Mouse (Mus musculus) thymus, postnatal 14 days (tissue): ENCODE results near the gene Gm20388.

Experiments used
- DNase-seq: peaks from one replicate; pipeline ENCODE4 v3.0.0; 2021

Gene Gm20388

GRCm38 (mm10) chr8:121313458-121313857 lies 1402.8 kb downstream of the Gm20388 start:
- DNase-seq = peak; percentile 10

- no peak for DNase-seq
These were observed 1403.4 kb downstream of the Gm20388 start for GRCm38 (mm10) chr8:121314036-121314435.

- no peak for DNase-seq
These were observed 1404.9 kb downstream of the Gm20388 start for GRCm38 (mm10) chr8:121315569-121315968.

GRCm38 (mm10) chr8:121316009-121316408 lies 1405.4 kb downstream of the Gm20388 start:
- DNase-seq = no peak

- peak; percentile 9 for DNase-seq
These were observed 1408.1 kb downstream of the Gm20388 start for GRCm38 (mm10) chr8:121318756-121319155.

- no peak for DNase-seq
These were observed 1408.8 kb downstream of the Gm20388 start for GRCm38 (mm10) chr8:121319491-121319890.

- no peak for DNase-seq
These were observed 1415.7 kb downstream of the Gm20388 start for GRCm38 (mm10) chr8:121326164-121326910.

GRCm38 (mm10) chr8:121332436-121332835 lies 1421.8 kb downstream of the Gm20388 start:
- DNase-seq = no peak

- DNase-seq = no peak
These were observed 1424.1 kb downstream of the Gm20388 start for GRCm38 (mm10) chr8:121334495-121335424.

- DNase-seq = no peak
These were observed 1425.0 kb downstream of the Gm20388 start for GRCm38 (mm10) chr8:121335684-121336083.

GRCm38 (mm10) chr8:121342931-121343330 lies 1432.3 kb downstream of the Gm20388 start:
- DNase-seq = no peak

- no peak for DNase-seq
These were observed 1433.8 kb downstream of the Gm20388 start for GRCm38 (mm10) chr8:121344486-121344885.

- no peak for DNase-seq
These were observed 1435.5 kb downstream of the Gm20388 start for GRCm38 (mm10) chr8:121346175-121346574.

- no peak for DNase-seq
These were observed 1436.2 kb downstream of the Gm20388 start for GRCm38 (mm10) chr8:121346862-121347261.

GRCm38 (mm10) chr8:121348998-121349397 lies 1438.4 kb downstream of the Gm20388 start:
- DNase-seq = no peak

GRCm38 (mm10) chr8:121350803-121351202 lies 1440.2 kb downstream of the Gm20388 start:
- DNase-seq = no peak

- no peak for DNase-seq
These were observed 1444.2 kb downstream of the Gm20388 start for GRCm38 (mm10) chr8:121354844-121355243.

- DNase-seq = no peak
These were observed 1446.8 kb downstream of the Gm20388 start for GRCm38 (mm10) chr8:121357451-121357850.

- no peak for DNase-seq
These were observed 1448.0 kb downstream of the Gm20388 start for GRCm38 (mm10) chr8:121358609-121359008.

GRCm38 (mm10) chr8:121359131-121359981 lies 1448.7 kb downstream of the Gm20388 start:
- DNase-seq = no peak

GRCm38 (mm10) chr8:121360001-121360400 lies 1449.4 kb downstream of the Gm20388 start:
- DNase-seq = no peak

- DNase-seq = no peak
These were observed 1450.5 kb downstream of the Gm20388 start for GRCm38 (mm10) chr8:121361166-121361565.

- no peak for DNase-seq
These were observed 1454.0 kb downstream of the Gm20388 start for GRCm38 (mm10) chr8:121364646-121365045.
